Mouse (Mus musculus): ENCODE data around the gene Oxtr. TPM values are rescaled to one million over a fixed set of nuclear protein-coding genes. Genes with fewer than 3 reads are reported as not detected.

Oxtr gene
- polyA plus RNA-seq, 1 experiment: 45.0 TPM

- DNase-seq (ENCODE audit: low read depth): no peak
These were observed 942 bp downstream of the Oxtr start for GRCm38 (mm10) chr6:112488821-112489180.

DNA sequence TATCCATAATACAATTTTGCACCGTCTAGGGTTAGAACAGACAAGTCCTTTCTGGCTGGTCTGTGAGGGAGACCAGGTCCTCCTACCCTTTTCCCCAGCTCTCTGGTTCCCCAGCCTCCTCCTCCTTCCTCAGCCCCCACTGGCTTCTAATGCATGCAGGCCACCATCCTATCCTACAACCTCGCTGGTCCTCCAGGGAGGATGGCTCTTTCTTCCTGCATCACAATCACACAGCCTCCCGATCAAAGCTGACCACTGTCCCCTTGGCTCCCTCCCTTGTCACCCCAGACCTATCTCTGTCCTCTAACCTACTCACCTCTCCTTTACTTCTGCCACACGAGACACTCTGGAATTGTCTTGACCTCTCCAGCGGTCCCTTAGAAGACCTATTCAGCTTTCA lies 1.8 kb downstream of the Oxtr start:
- DNase-seq (ENCODE audit: low read depth): no peak

DNA sequence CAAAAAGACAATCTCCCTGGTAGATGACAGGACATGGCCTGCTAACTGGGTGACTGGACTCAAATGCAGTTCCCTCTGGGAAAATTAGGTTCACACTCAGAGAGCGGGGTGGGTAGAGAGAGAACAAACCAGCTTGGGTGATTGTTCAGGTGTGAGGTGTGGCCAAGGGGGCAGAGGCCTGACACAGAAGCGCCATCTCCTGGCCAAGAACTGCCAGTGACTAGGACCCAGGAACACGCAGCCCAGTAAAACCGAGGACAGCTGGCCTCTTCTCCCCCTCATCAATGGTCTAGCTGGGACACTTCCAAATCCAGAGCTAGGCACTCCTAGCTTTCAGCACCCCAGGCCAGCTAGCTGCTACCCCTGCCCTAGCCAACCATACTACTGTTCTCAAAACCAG lies 5.4 kb downstream of the Oxtr start:
- DNase-seq (ENCODE audit: low read depth): no peak

DNA sequence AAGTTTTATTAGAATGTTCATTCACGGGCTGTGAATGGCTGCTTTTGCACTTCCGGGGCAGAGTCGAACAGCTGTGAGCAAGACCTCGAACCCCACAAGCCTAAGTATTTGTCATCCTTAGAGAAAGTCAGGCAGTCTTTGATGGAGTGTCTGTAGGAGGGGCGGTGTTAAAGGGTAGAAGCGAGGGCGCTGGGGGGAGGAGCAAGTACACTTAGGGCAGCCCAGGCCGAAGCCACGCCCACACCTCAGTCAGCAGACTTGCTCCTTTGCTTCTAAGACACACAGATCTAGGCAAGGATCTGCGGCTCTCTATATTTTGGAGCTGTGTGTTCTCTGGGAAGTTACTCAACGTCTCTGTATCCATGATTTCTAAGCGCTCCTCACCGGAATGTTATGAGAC lies 9.9 kb downstream of the Oxtr start:
- DNase-seq (ENCODE audit: low read depth): no peak

- DNase-seq (ENCODE audit: low read depth): no peak
These were observed 18.1 kb downstream of the Oxtr start for GRCm38 (mm10) chr6:112471644-112472043.

DNA sequence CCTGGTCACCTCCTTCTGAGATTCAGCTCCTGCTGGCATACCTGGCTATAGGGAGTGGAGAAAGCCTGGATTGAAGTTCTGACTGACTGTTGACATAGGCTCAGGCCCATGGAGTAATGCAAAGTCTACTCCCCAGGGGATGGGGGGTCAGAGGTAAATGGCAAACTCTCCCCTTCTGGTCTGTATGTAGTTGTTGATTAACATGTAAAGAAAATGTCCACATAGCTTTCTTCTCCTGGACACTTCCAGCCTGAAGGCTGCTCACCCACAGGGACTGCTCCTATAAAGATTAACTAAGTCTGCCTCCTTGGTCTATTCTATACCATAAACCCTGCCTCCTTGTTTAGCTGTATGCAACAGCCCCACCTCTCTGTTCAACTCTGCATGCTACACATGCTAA lies 23.7 kb downstream of the Oxtr start:
- no peak for DNase-seq (ENCODE audit: low read depth)

DNA sequence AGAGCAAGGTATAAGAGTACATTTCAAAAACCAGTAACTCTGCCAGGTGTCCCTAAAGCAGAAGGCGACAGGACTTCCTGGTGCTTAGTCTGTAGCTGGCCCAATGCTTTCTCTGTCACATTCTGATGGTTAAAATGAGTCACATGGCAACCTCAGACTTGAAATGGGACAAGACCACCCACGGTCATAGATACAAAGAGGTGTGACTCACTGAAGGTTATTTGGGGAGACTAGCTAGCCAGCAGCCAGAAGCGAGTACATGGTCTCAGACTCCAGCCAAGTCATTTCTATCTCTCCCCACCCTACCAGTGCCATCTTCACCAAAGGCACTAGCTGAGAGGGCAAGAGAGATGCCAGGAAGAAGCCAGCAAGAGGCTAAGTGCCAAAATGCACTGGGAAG lies 24.3 kb downstream of the Oxtr start:
- DNase-seq (ENCODE audit: low read depth): no peak

- no peak for DNase-seq (ENCODE audit: low read depth)
These were observed 26.4 kb downstream of the Oxtr start for GRCm38 (mm10) chr6:112463331-112463730.

DNA sequence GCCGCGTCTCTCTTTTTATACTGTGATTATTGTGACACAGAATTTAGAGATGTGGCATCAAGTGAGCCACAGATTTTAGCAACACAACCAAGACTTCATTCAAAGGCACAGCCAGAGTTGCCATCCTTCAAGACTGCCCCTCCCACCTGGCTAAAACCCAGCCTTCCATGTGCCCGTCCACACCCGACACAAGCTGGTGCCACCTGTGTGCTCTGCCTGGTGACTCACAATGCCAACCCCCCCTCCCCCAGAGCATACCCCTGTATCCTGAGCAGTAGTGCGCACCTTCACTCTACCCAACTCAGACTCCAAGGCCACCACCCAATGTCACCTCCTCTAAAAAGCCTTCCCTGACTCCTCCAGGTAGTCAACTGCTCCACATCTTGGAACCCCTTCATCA lies 28.3 kb downstream of the Oxtr start:
- no peak for DNase-seq (ENCODE audit: low read depth)

- no peak for DNase-seq (ENCODE audit: low read depth)
These were observed 30.4 kb downstream of the Oxtr start, which contains the start of gene Cav3 for GRCm38 (mm10) chr6:112459341-112459749. Gene Cav3 (plus strand): TSS chr6:112459505.

GRCm38 (mm10) chr6:112445675-112446074 lies 44.1 kb downstream of the Oxtr start:
- no peak for DNase-seq (ENCODE audit: low read depth)

DNA sequence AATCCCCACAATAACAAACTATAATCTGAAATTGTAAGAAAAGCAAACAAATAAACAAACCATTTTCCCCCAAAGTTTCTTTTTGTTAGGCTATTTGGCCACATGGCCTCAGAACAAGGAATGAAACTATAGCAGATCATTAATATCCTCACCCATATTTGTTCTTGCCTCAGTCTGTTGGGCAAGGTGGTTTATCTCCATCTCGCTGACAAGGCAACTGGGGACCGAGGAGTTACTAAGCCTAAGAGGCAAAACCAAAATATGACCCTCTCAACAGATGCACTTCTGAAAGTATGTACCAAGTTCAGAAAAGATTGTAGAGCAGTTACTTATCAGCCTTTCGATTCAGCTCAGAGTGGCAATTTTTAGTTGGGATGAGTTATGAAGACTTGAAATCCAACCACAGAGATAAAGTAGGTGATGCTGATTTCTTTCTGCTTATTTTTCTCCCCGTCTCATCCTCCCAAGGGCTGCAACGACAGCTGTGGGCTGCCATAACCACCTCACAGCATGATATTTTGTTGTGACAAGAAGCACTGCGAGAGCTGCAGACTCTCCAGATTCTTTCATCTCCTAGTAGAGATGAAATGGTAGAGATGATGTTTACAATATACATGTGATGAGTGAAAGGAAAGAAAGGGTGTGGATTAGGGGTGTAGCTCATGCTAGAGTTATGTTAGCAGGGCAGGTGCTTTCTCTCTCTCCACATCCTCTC lies 63.6 kb downstream of the Oxtr start:
- no peak for DNase-seq (ENCODE audit: low read depth)

- DNase-seq (ENCODE audit: low read depth): no peak
These were observed 65.8 kb downstream of the Oxtr start for GRCm38 (mm10) chr6:112423746-112424501.

Other genes with a start within 250 kb of the Oxtr start
- gene Lmcd1, start 216.2 kb downstream of the Oxtr start, polyA plus RNA-seq (2012; rRNA removed): 7.3 and 12.0 TPM in 2 replicates
- 2.7 and 3.3 TPM in 2 replicates for gene Ssu2, start 101.9 kb downstream of the Oxtr start, polyA plus RNA-seq (2012; rRNA removed)
- gene Cav3, start 30.4 kb downstream of the Oxtr start, polyA plus RNA-seq (2012; rRNA removed): 5.3 and 5.9 TPM in 2 replicates
- 3.5 and 3.8 TPM in 2 replicates for gene Rad18, start 206.7 kb upstream of the Oxtr start, polyA plus RNA-seq (2012; rRNA removed)

All from gonadal fat pad, adult 2 months (tissue).